Mouse (Mus musculus): Measurements from ENCODE around the gene Ifnar2. TPM values are rescaled to one million over a fixed set of nuclear protein-coding genes. Genes with fewer than 3 reads are reported as not detected.

Gene Ifnar2
- total and polyA plus RNA-seq, 3 experiments: 33.1 to 34.9 (median 34.5) TPM

- peak overlapping the region; percentile 83 for H3K27ac ChIP-seq (ENCODE audit: insufficient read depth, low read depth)
- H3K4me1 ChIP-seq (ENCODE audit: control insufficient read depth in 1 of 2, insufficient read depth in 2 of 2): peaks cover 8 to 59% of the 10 kb centered on the region in 2 experiments; a peak in 3 of 4 replicates
- peaks cover 24 to 71% of the 10 kb centered on the region in 2 experiments for H3K36me3 ChIP-seq (replicated peaks in 1 of 2; ENCODE audit: control insufficient read depth in 1 of 2, insufficient read depth in 1 of 2, low read length in 1 of 2)
- no peaks in the 10 kb centered on the region for H3K79me2 ChIP-seq (replicated peaks; ENCODE audit: control insufficient read depth, extremely low read depth, insufficient read depth, poor library complexity, severe bottlenecking)
- in situ Hi-C loops (cut with MboI; ENCODE audit: low pct_ligation_motif_present, low pct_unique_long_range_greater_than_20kb, low sequenced_read_pairs): no loop called here
- no peaks in the 10 kb centered on the region for H3K27me3 ChIP-seq (replicated peaks)
- H3K4me2 ChIP-seq (ENCODE audit: insufficient read depth, low read depth, poor library complexity, severe bottlenecking): peak overlapping the region; percentile 57
- peak; percentile 89 for DNase-seq (ENCODE audit: extremely low read depth)
- TF ChIP-seq MAX (IDR thresholded peaks at IDR 0.05; ENCODE audit: low read length) (peak; percentile 81), POLR2A (IDR thresholded peaks at IDR 0.05; ENCODE audit: low read depth, low read length) (peak; percentile 51; the same call in 1 of the 2 replicates), UBTF (IDR thresholded peaks at IDR 0.05; ENCODE audit: low read depth, low read length) (no peak), EP300 (IDR thresholded peaks at IDR 0.05; ENCODE audit: low read length) (peak; percentile 84), NRF1 (IDR thresholded peaks at IDR 0.05; ENCODE audit: low read depth, low read length) (peak; percentile 25; the same call in 1 of the 2 replicates), GABPA (IDR thresholded peaks at IDR 0.05; ENCODE audit: insufficient replicate concordance, low read depth, low read length) (no peak), CHD1 (IDR thresholded peaks at IDR 0.05; ENCODE audit: low read depth, low read length) (peak; percentile 60; the same call in 1 of the 2 replicates), TCF12 (IDR thresholded peaks at IDR 0.05; ENCODE audit: low read depth, low read length) (peak; percentile 66; the same call in 1 of the 2 replicates), POLR2AphosphoS2 (IDR thresholded peaks at IDR 0.05; ENCODE audit: low read depth, low read length) (peak; percentile 52; the same call in 1 of the 2 replicates), ZNF384 (IDR thresholded peaks at IDR 0.05; ENCODE audit: low read depth, low read length) (no peak), ETS1 (conservative IDR thresholded peaks at IDR 0.05; ENCODE audit: low read depth, low read length) (peak; percentile 98), CTCF (conservative IDR thresholded peaks at IDR 0.05 in 1 of 2, IDR thresholded peaks at IDR 0.05 in 1 of 2; ENCODE audit: low read depth in 2 of 2, low read length in 2 of 2) (no peak), TBP (conservative IDR thresholded peaks at IDR 0.05; ENCODE audit: low read depth, low read length) (0 out of 2 replicates have a peak, but pooled peaks have one; percentile 39), RCOR1 (conservative IDR thresholded peaks at IDR 0.05; ENCODE audit: low read depth, low read length) (0 out of 2 replicates have a peak, but pooled peaks have one; percentile 33), NELFE (IDR thresholded peaks at IDR 0.05; ENCODE audit: low read depth, low read length) (no peak; the same call in 1 of the 2 replicates), ZMIZ1 (IDR thresholded peaks at IDR 0.05; ENCODE audit: low read depth, low read length) (peak; percentile 29; the same call in 1 of the 2 replicates), CHD2 (IDR thresholded peaks at IDR 0.05; ENCODE audit: low read length) (0 out of 2 replicates have a peak, but pooled peaks have one; percentile 35), USF1 (IDR thresholded peaks at IDR 0.05; ENCODE audit: low read depth, low read length) (no peak), BHLHE40 (IDR thresholded peaks at IDR 0.05; ENCODE audit: low read depth, low read length) (peak; percentile 89), PAX5 (IDR thresholded peaks at IDR 0.05; ENCODE audit: low read length) (no peak), HCFC1 (IDR thresholded peaks at IDR 0.05; ENCODE audit: low read depth, low read length) (peak; percentile 41), MAFK (IDR thresholded peaks at IDR 0.05; ENCODE audit: insufficient replicate concordance, low read length) (no peak), SIN3A (IDR thresholded peaks at IDR 0.05; ENCODE audit: low read length) (no peak; the same call in none of the 2 replicates), MYC (IDR thresholded peaks at IDR 0.05; ENCODE audit: low read depth, low read length) (no peak; the same call in 1 of the 2 replicates), E2F4 (IDR thresholded peaks at IDR 0.05; ENCODE audit: insufficient replicate concordance, low read depth, low read length) (no peak), MXI1 (IDR thresholded peaks at IDR 0.05; ENCODE audit: low read depth, low read length) (peak; percentile 70; the same call in 1 of the 2 replicates), MAZ (IDR thresholded peaks at IDR 0.05; ENCODE audit: low read depth, low read length) (peak; percentile 71), IRF4 (IDR thresholded peaks at IDR 0.05; ENCODE audit: low read depth, low read length) (peak; percentile 84), JUND (conservative IDR thresholded peaks at IDR 0.05; ENCODE audit: low read depth, low read length) (peak; percentile 81; the same call in 1 of the 2 replicates), MEF2A (IDR thresholded peaks at IDR 0.05; ENCODE audit: borderline replicate concordance, low read depth, low read length) (peak; percentile 83), USF2 (conservative IDR thresholded peaks at IDR 0.05; ENCODE audit: low read depth, low read length) (no peak), JUN (IDR thresholded peaks at IDR 0.05; ENCODE audit: insufficient read depth, low read depth, low read length) (peak; percentile 84), ELF1 (IDR thresholded peaks at IDR 0.05; ENCODE audit: low read depth, low read length) (peak; percentile 50; the same call in 1 of the 2 replicates)
- H3K9ac ChIP-seq (ENCODE audit: insufficient read depth, low read depth): peak overlapping the region; percentile 28; the same call in 1 of the 2 replicates
- dilution Hi-C loops (cut with MboI; ENCODE audit: extremely low pct_ligation_motif_present, extremely low pct_unique_long_range_greater_than_20kb, low sequenced_read_pairs): no loop called here
- H3K9me3 ChIP-seq (replicated peaks; ENCODE audit: low read length): no peaks in the 10 kb centered on the region
- H3K4me3 ChIP-seq (replicated peaks in 1 of 3; ENCODE audit: low read depth in 2 of 3, low read length in 2 of 3, poor library complexity in 1 of 3): peak overlapping the region in 1 of 3 experiments; percentile 10
Observed at GRCm38 (mm10) chr16:91398030-91398429, 25.4 kb downstream of the Ifnar2 start.
